Mouse (Mus musculus) spleen, adult 2 months (tissue): ENCODE measurements around the gene Plekha6.

Experiments used
- CTCF ChIP-seq: fragments of 200-500 bp; IDR thresholded peaks from 2 replicates; pipeline ENCODE4 v1.5.1; 2011; ENCODE audit warnings: mild to moderate bottlenecking, inconsistent platforms; ENCODE audit not compliant: insufficient read depth, insufficient read length, insufficient replicate concordance; ENCODE audit errors: extremely low read depth
- POLR2A ChIP-seq: fragments of 200-500 bp; IDR thresholded peaks from 2 replicates; pipeline ENCODE4 v1.6.1; 2011; ENCODE audit warnings: low read depth, low read length, inconsistent platforms

DNA sequence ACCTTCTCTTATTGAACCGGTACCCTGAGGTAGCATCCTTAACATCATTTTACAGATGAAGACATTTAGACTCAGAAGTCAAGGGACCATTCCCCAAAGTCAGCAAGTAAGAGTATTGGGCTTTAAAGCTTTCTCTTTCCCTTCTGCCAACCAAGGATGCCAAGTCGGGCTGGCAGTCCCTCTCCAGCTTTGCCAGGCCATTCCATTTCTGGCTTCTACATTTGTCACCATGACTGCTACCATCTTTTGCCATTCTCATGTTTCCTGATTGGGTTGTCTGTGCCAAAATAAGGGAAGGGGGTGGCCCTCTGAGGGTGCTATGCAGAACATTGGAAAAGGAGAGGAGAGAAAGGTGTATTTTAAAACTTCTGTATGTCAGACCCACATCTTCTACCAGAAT lies 61.6 kb downstream of the Plekha6 start:
- TF ChIP-seq CTCF (no peak), POLR2A (no peak)
